Comparison of ENCODE assay signal across 8 mouse cellular contexts in the genomic region with DNA sequence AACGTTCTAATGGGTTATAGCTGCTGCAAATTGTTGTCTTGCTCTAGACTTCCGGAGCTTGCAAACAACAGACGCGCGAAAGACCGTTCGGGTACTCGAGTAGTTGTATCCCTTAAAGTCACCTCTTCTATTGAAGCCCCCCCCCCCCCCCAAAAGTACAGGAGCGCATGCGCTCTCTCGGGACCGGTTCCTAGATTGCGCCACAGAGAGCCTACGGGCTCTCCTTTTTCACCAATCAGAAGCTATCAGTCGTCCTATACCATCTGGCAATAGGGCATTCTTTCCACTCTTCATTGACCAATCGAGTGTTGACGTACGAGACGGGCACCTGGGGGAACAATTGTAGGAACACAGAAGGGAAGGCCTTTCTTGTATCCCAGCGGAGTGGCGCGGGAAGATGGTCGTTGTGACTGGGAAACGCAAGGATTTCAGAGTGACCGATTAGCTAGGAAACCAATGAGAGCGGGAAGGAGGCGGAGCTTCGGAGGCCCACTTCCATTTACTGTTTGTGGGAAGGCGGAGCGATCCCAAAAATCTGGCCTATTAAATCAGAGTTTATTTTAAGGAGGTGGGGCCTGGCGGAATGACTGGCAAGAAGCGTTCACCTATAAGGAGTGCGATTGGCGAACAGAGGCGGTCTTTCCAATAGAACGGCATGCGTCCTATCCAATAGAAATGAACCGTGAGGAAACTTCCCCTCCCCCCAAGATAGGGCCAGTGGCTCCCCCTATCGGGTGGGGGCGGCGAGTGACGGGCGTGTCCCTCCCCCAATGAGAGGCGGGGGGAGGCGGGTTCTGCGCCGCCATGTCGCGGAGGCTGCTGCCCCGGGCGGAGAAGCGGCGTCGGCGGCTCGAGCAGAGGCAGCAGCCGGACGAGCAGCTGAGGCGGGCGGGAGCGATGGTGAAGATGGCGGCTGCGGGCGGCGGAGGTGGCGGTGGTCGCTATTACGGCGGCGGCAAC. TPM values are rescaled to one million over a fixed set of nuclear protein-coding genes. Genes with fewer than 3 reads are reported as not detected.
DNase-seq lines count a peak whose midpoint lies in the region; ATAC-seq and TF ChIP-seq lines count a peak whose summit lies in the region.

No protein-coding gene starts in this region.

- ATAC-seq in forebrain, embryonic 12.5 days (ENCODE audit: low FRiP score): peak; percentile 93
- ATAC-seq in heart, postnatal 0 days (ENCODE audit: insufficient read depth, low read depth): peak; percentile 83
- ATAC-seq in liver, postnatal 0 days: peak; percentile 88
- ATAC-seq in neural tube, embryonic 14.5 days (ENCODE audit: low read depth): peak; percentile 94

- peak overlapping the region; percentile 96 for H3K4me2 ChIP-seq in forebrain, embryonic 12.5 days
- peak overlapping the region; percentile 87 for H3K4me2 ChIP-seq in heart, postnatal 0 days (ENCODE audit: low read depth, low read length)
- H3K4me2 ChIP-seq in liver, postnatal 0 days (ENCODE audit: low read depth, low read length): peak overlapping the region; percentile 92
- H3K4me2 ChIP-seq in neural tube, embryonic 14.5 days (ENCODE audit: low read depth, low read length): peak overlapping the region; percentile 91

- peaks cover 54% of the 10 kb centered on the region for H3K4me1 ChIP-seq in E14TG2a.4 (replicated peaks; ENCODE audit: low read depth, low read length)
- peaks cover 42% of the 10 kb centered on the region for H3K4me1 ChIP-seq in forebrain, embryonic 12.5 days
- H3K4me1 ChIP-seq in heart, postnatal 0 days (ENCODE audit: control insufficient read depth, insufficient read depth): peaks cover 30% of the 10 kb centered on the region
- peaks cover 33% of the 10 kb centered on the region for H3K4me1 ChIP-seq in liver, postnatal 0 days (ENCODE audit: insufficient read depth)
- peaks cover 27% of the 10 kb centered on the region for H3K4me1 ChIP-seq in neural tube, embryonic 14.5 days (ENCODE audit: control insufficient read depth, insufficient read depth, low read length)

- H3K9me3 ChIP-seq in E14TG2a.4 (ENCODE audit: low read length): no peaks in the 10 kb centered on the region
- no peaks in the 10 kb centered on the region for H3K9me3 ChIP-seq in forebrain, embryonic 12.5 days
- no peaks in the 10 kb centered on the region for H3K9me3 ChIP-seq in heart, postnatal 0 days (replicated peaks; ENCODE audit: control insufficient read depth, low read length)
- H3K9me3 ChIP-seq in liver, postnatal 0 days (ENCODE audit: low read length): no peaks in the 10 kb centered on the region
- H3K9me3 ChIP-seq in neural tube, embryonic 14.5 days (ENCODE audit: control insufficient read depth, low read length): no peaks in the 10 kb centered on the region

- WGBS in forebrain, embryonic 12.5 days: under 1% methylated on average over 69 of the region's 70 CpGs
- WGBS in heart, postnatal 0 days: 1% methylated on average over 68 of the region's 70 CpGs
- 2% methylated on average over 65 of the region's 70 CpGs for WGBS in liver, postnatal 0 days (ENCODE audit: insufficient replicate concordance)
- WGBS in neural tube, embryonic 14.5 days: under 1% methylated on average over 69 of the region's 70 CpGs

- H3K36me3 ChIP-seq in E14TG2a.4 (ENCODE audit: insufficient read depth, low read length): peaks cover 39% of the 10 kb centered on the region
- H3K36me3 ChIP-seq in forebrain, embryonic 12.5 days (replicated peaks): peaks cover 35% of the 10 kb centered on the region
- H3K36me3 ChIP-seq in heart, postnatal 0 days (replicated peaks; ENCODE audit: control insufficient read depth, insufficient read depth, low read length): peaks cover 34% of the 10 kb centered on the region
- H3K36me3 ChIP-seq in liver, postnatal 0 days (replicated peaks; ENCODE audit: insufficient read depth, low read length): peaks cover 27% of the 10 kb centered on the region
- peaks cover 28% of the 10 kb centered on the region for H3K36me3 ChIP-seq in neural tube, embryonic 14.5 days (ENCODE audit: control insufficient read depth, insufficient read depth, low read length)

- H3K9ac ChIP-seq in forebrain, embryonic 12.5 days: peak overlapping the region; percentile 94
- peak overlapping the region; percentile 96 for H3K9ac ChIP-seq in heart, postnatal 0 days (replicated peaks; ENCODE audit: low read depth, low read length)
- H3K9ac ChIP-seq in liver, postnatal 0 days (replicated peaks): peak overlapping the region; percentile 98
- peak overlapping the region; percentile 90 for H3K9ac ChIP-seq in neural tube, embryonic 14.5 days (replicated peaks; ENCODE audit: low read depth, low read length)

- TF ChIP-seq CTCF in E14TG2a.4 (conservative IDR thresholded peaks at IDR 0.05; ENCODE audit: low read length): no peak
- peak; percentile 48 for TF ChIP-seq CTCF in heart, postnatal 0 days (IDR thresholded peaks at IDR 0.05; ENCODE audit: low read depth)
- TF ChIP-seq CTCF in liver, postnatal 0 days (IDR thresholded peaks at IDR 0.05; ENCODE audit: low read depth): peak; percentile 70

- peak overlapping the region; percentile 89 for H3K4me3 ChIP-seq in E14TG2a.4 (replicated peaks; ENCODE audit: low read length)
- peak overlapping the region; percentile 89 for H3K4me3 ChIP-seq in forebrain, embryonic 12.5 days (replicated peaks)
- peak overlapping the region; percentile 82 for H3K4me3 ChIP-seq in heart, postnatal 0 days (ENCODE audit: low read depth, low read length)
- peak overlapping the region; percentile 93 for H3K4me3 ChIP-seq in liver, postnatal 0 days (ENCODE audit: low read depth, low read length)
- peak overlapping the region; percentile 78 for H3K4me3 ChIP-seq in neural tube, embryonic 14.5 days (ENCODE audit: low read depth, low read length)

- DNase-seq in c-Kit-positive CD71-positive TER-119-positive erythroid progenitor cells, embryonic 14.5 days (ENCODE audit: low spot score): peak; percentile 99
- DNase-seq in heart, postnatal 0 days (ENCODE audit: low spot score): peak; percentile 100
- peak; percentile 97 to 99 for DNase-seq in kidney, postnatal 4 days
- peak; percentile 97 for DNase-seq in liver, postnatal 0 days
- peak; percentile 98 for DNase-seq in testis, postnatal 10 days (ENCODE audit: low spot score)

- peak overlapping the region; percentile 100 for H3K27ac ChIP-seq in forebrain, embryonic 12.5 days
- H3K27ac ChIP-seq in heart, postnatal 0 days (ENCODE audit: low read depth): peak overlapping the region; percentile 100
- H3K27ac ChIP-seq in liver, postnatal 0 days (ENCODE audit: low read depth): peak overlapping the region; percentile 100
- peak overlapping the region; percentile 100 for H3K27ac ChIP-seq in neural tube, embryonic 14.5 days (ENCODE audit: low read depth, low read length)

- no peaks in the 10 kb centered on the region for H3K27me3 ChIP-seq in E14TG2a.4 (ENCODE audit: insufficient read depth, low read length)
- no peaks in the 10 kb centered on the region for H3K27me3 ChIP-seq in forebrain, embryonic 12.5 days
- no peaks in the 10 kb centered on the region for H3K27me3 ChIP-seq in heart, postnatal 0 days (ENCODE audit: control insufficient read depth, insufficient read depth, low read length)
- no peaks in the 10 kb centered on the region for H3K27me3 ChIP-seq in liver, postnatal 0 days (ENCODE audit: insufficient read depth, low read length)
- H3K27me3 ChIP-seq in neural tube, embryonic 14.5 days (ENCODE audit: control insufficient read depth, insufficient read depth, low read length): no peaks in the 10 kb centered on the region

- TF ChIP-seq EP300 in heart, postnatal 0 days (IDR thresholded peaks at IDR 0.05; ENCODE audit: low read depth): peak; percentile 45; the same call in 1 of the 2 replicates
- peak; percentile 52 for TF ChIP-seq EP300 in liver, postnatal 0 days (IDR thresholded peaks at IDR 0.05; ENCODE audit: low read depth)

RNA-seq across cellular contexts. Expression of a gene that starts 2.0 kb away (rescaled TPM):
- polyA plus RNA-seq in forebrain, embryonic 12.5 days (2016; fragmentation: Nextera tagmentation; extraction: Ambion mirVana): 267 and 357 TPM in 2 replicates
- 259 and 275 TPM in 2 replicates for total RNA-seq in heart, postnatal 0 days (2014; rRNA removed; ENCODE audit: low replicate concordance)
- 149 and 171 TPM in 2 replicates for polyA plus RNA-seq in heart, postnatal 0 days (2015; fragmentation: Nextera tagmentation; extraction: Ambion mirVana)
- polyA plus RNA-seq in liver, postnatal 0 days (2015; fragmentation: Nextera tagmentation; extraction: Ambion mirVana): 82.0 and 88.6 TPM in 2 replicates
- polyA plus RNA-seq in neural tube, embryonic 14.5 days (2014; fragmentation: Nextera tagmentation; extraction: Ambion mirVana): 158 and 160 TPM in 2 replicates

RNA-seq across cellular contexts. Expression of a gene that starts 14.6 kb away (rescaled TPM):
- polyA plus RNA-seq in forebrain, embryonic 12.5 days (2016; fragmentation: Nextera tagmentation; extraction: Ambion mirVana): 63.9 and 64.2 TPM in 2 replicates
- total RNA-seq in heart, postnatal 0 days (2014; rRNA removed; ENCODE audit: low replicate concordance): 483 and 823 TPM in 2 replicates
- polyA plus RNA-seq in heart, postnatal 0 days (2015; fragmentation: Nextera tagmentation; extraction: Ambion mirVana): 806 and 928 TPM in 2 replicates
- polyA plus RNA-seq in liver, postnatal 0 days (2015; fragmentation: Nextera tagmentation; extraction: Ambion mirVana): 534 and 566 TPM in 2 replicates
- polyA plus RNA-seq in neural tube, embryonic 14.5 days (2014; fragmentation: Nextera tagmentation; extraction: Ambion mirVana): 74.5 and 94.4 TPM in 2 replicates

RNA-seq across cellular contexts. Expression of a gene that starts 21.6 kb away (rescaled TPM):
- polyA plus RNA-seq in forebrain, embryonic 12.5 days (2016; fragmentation: Nextera tagmentation; extraction: Ambion mirVana): 1.2 and 2.5 TPM in 2 replicates
- 2.1 and 2.7 TPM in 2 replicates for total RNA-seq in heart, postnatal 0 days (2014; rRNA removed; ENCODE audit: low replicate concordance)
- 2.3 and 2.4 TPM in 2 replicates for polyA plus RNA-seq in heart, postnatal 0 days (2015; fragmentation: Nextera tagmentation; extraction: Ambion mirVana)
- polyA plus RNA-seq in liver, postnatal 0 days (2015; fragmentation: Nextera tagmentation; extraction: Ambion mirVana): 7.2 and 7.6 TPM in 2 replicates
- polyA plus RNA-seq in neural tube, embryonic 14.5 days (2014; fragmentation: Nextera tagmentation; extraction: Ambion mirVana): 1.6 TPM in 2 replicates

RNA-seq across cellular contexts. Expression of a gene that starts 23.3 kb away (rescaled TPM):
- 1.7 and 2.8 TPM in 2 replicates for polyA plus RNA-seq in forebrain, embryonic 12.5 days (2016; fragmentation: Nextera tagmentation; extraction: Ambion mirVana)
- 2.3 and 24.1 TPM in 2 replicates for total RNA-seq in heart, postnatal 0 days (2014; rRNA removed; ENCODE audit: low replicate concordance)
- polyA plus RNA-seq in heart, postnatal 0 days (2015; fragmentation: Nextera tagmentation; extraction: Ambion mirVana): 30.9 and 36.0 TPM in 2 replicates
- 19.5 and 21.3 TPM in 2 replicates for polyA plus RNA-seq in liver, postnatal 0 days (2015; fragmentation: Nextera tagmentation; extraction: Ambion mirVana)
- 3.4 and 4.1 TPM in 2 replicates for polyA plus RNA-seq in neural tube, embryonic 14.5 days (2014; fragmentation: Nextera tagmentation; extraction: Ambion mirVana)

RNA-seq across cellular contexts. Expression of a gene that starts 43.1 kb away (rescaled TPM):
- 42.7 and 42.9 TPM in 2 replicates for polyA plus RNA-seq in forebrain, embryonic 12.5 days (2016; fragmentation: Nextera tagmentation; extraction: Ambion mirVana)
- total RNA-seq in heart, postnatal 0 days (2014; rRNA removed; ENCODE audit: low replicate concordance): 3.5 and 16.1 TPM in 2 replicates
- polyA plus RNA-seq in heart, postnatal 0 days (2015; fragmentation: Nextera tagmentation; extraction: Ambion mirVana): 25.7 and 26.7 TPM in 2 replicates
- 25.1 and 26.9 TPM in 2 replicates for polyA plus RNA-seq in liver, postnatal 0 days (2015; fragmentation: Nextera tagmentation; extraction: Ambion mirVana)
- 67.0 and 77.8 TPM in 2 replicates for polyA plus RNA-seq in neural tube, embryonic 14.5 days (2014; fragmentation: Nextera tagmentation; extraction: Ambion mirVana)

Comparison
In these comparisons a context has a peak if more than half of its experiments do, and no peak if none do; other contexts are left out.
1. Peak in every context shown above with its lines: DNase-seq, ATAC-seq, H3K4me3 ChIP-seq and H3K27ac ChIP-seq.